Mouse (Mus musculus) liver, adult 2 months (tissue): ENCODE data around the gene March5. TPM values are rescaled to one million over a fixed set of nuclear protein-coding genes. Genes with fewer than 3 reads are reported as not detected.

Experiments used
- DNase-seq: peaks from one replicate; pipeline ENCODE4 v3.0.0-alpha.2; 2011; ENCODE audit warnings: low read depth, low spot score; ENCODE audit errors: extremely low read depth
- H3K27ac ChIP-seq: fragments of 200-500 bp; replicated peaks from 2 replicates; pipeline ENCODE4 v1.5.1; 2012; ENCODE audit warnings: low read depth, mild to moderate bottlenecking, control low read depth, inconsistent platforms, low read length; ENCODE audit not compliant: insufficient read depth
- H3K27me3 ChIP-seq: fragments of 200-500 bp; 2 replicates; pipeline ENCODE4 v1.6.1; 2012; ENCODE audit warnings: mild to moderate bottlenecking, moderate library complexity, low read length, inconsistent platforms; ENCODE audit not compliant: control insufficient read depth, insufficient read depth
- H3K36me3 ChIP-seq: fragments of 200-500 bp; 2 replicates; pipeline ENCODE4 v1.6.1; 2012; ENCODE audit warnings: low read length, inconsistent platforms; ENCODE audit not compliant: control insufficient read depth, insufficient read depth
- H3K4me1 ChIP-seq: fragments of 200-500 bp; 2 replicates; pipeline ENCODE4 v1.6.1; 2011; ENCODE audit warnings: low read length; ENCODE audit not compliant: control insufficient read depth, insufficient read depth
- H3K4me3 ChIP-seq: fragments of 200-500 bp; 2 replicates; pipeline ENCODE4 v1.5.1; 2011; ENCODE audit warnings: low read depth, mild to moderate bottlenecking, control low read depth, low read length, moderate library complexity; ENCODE audit not compliant: insufficient read depth
- H3K79me2 ChIP-seq: fragments of 200-500 bp; 2 replicates; pipeline ENCODE4 v1.6.1; 2012; ENCODE audit warnings: inconsistent platforms, mild to moderate bottlenecking, low read length, moderate library complexity; ENCODE audit not compliant: control insufficient read depth, insufficient read depth
- H3K9ac ChIP-seq: fragments of 200-500 bp; 2 replicates; pipeline ENCODE4 v1.6.1; 2012; ENCODE audit warnings: low read depth, mild to moderate bottlenecking, control low read depth, inconsistent platforms, low read length
- CTCF ChIP-seq: fragments of 200-500 bp; IDR thresholded peaks from 2 replicates; pipeline ENCODE4 v1.5.1; 2011; ENCODE audit warnings: low read depth, low read length, control low read depth
- POLR2A ChIP-seq: fragments of 200-500 bp; IDR thresholded peaks from 2 replicates; pipeline ENCODE4 v1.6.1; 2011; ENCODE audit warnings: low read length, control low read depth; ENCODE audit not compliant: insufficient read depth; ENCODE audit errors: extremely low read depth
- whole genome bisulfite sequencing: fragments of 180-500 bp; shearing (Covaris S2); methylation state at CpG from one replicate; pipeline ENCODE4 v1.1.7; 2018; 5-methylcytosine and 5-hydroxymethylcytosine counted together
- polyA plus RNA-seq: library from polyadenylated mRNA; depleted of rRNA; stranded (reverse); fragments of >200 nt; gene quantifications from 2 replicates; pipeline ENCODE4 v1.2.3, GENCODE M21; 2012
- total RNA-seq: library from RNA; depleted of rRNA; stranded (reverse); fragments of >200 nt; gene quantifications from 2 replicates; pipeline ENCODE4 v1.2.3, GENCODE M21; 2014

The March5 gene
- total and polyA plus RNA-seq, 2 experiments: 33.8 to 84.0 TPM

- Histone ChIP-seq H3K9ac (peak overlapping the region; percentile 96), H3K79me2 (peaks cover 20% of the 10 kb centered on the region; the same call in 1 of the 2 replicates), H3K27ac (peak overlapping the region; percentile 99), H3K4me3 (peak overlapping the region; percentile 92), H3K36me3 (peaks cover 13% of the 10 kb centered on the region; the same call in 1 of the 2 replicates), H3K27me3 (no peaks in the 10 kb centered on the region), H3K4me1 (peaks cover 11% of the 10 kb centered on the region)
- under 1% methylated on average over 47 of the region's 47 CpGs for WGBS
- TF ChIP-seq POLR2A (no peak), CTCF (no peak)
- DNase-seq: peak; percentile 73
These were observed 571 bp upstream of the March5 start for GRCm38 (mm10) chr19:37206641-37207302.

- Histone ChIP-seq H3K36me3 (peaks cover 18% of the 10 kb centered on the region), H3K27me3 (no peaks in the 10 kb centered on the region), H3K4me1 (peaks cover 12% of the 10 kb centered on the region), H3K9ac (peak within 1 kb of the TSS; percentile 96), H3K79me2 (peaks cover 20% of the 10 kb centered on the region; the same call in 1 of the 2 replicates), H3K4me3 (peak within 1 kb of the TSS; percentile 92), H3K27ac (peak within 1 kb of the TSS; percentile 99)
- under 1% methylated on average over 15 of the region's 15 CpGs for WGBS
- TF ChIP-seq CTCF: no peak
- no peak for TF ChIP-seq POLR2A
- peak; percentile 63 for DNase-seq
These were observed 923 bp downstream of the March5 start, which contains the start of gene Cpeb3 for GRCm38 (mm10) chr19:37208176-37208755. TSS of gene Cpeb3 (minus strand) at chr19:37208601.

- Histone ChIP-seq H3K9ac (peak overlapping the region; percentile 46), H3K36me3 (peaks cover 18% of the 10 kb centered on the region), H3K27ac (peak overlapping the region; percentile 99), H3K4me1 (peaks cover 14% of the 10 kb centered on the region), H3K4me3 (peak overlapping the region; percentile 92), H3K79me2 (peaks cover 20% of the 10 kb centered on the region; the same call in 1 of the 2 replicates), H3K27me3 (no peaks in the 10 kb centered on the region)
- 6% methylated on average over 7 of the region's 7 CpGs for WGBS
- DNase-seq: peak; percentile 87
- TF ChIP-seq POLR2A: no peak
- no peak for TF ChIP-seq CTCF
These were observed 1.6 kb downstream of the March5 start for GRCm38 (mm10) chr19:37208986-37209385.

GRCm38 (mm10) chr19:37209467-37210128 is 2.3 kb downstream of the March5 start:
- no peaks in the 10 kb centered on the region for H3K27me3 ChIP-seq
- peak overlapping the region; percentile 72 for H3K27ac ChIP-seq
- TF ChIP-seq CTCF (0 out of 2 replicates have a peak, but pooled peaks have one; percentile 11), POLR2A (no peak)
- peak overlapping the region; percentile 41 for H3K4me3 ChIP-seq
- WGBS: 29% methylated on average over 8 of the region's 8 CpGs
- peaks cover 18% of the 10 kb centered on the region; the same call in 1 of the 2 replicates for H3K79me2 ChIP-seq
- peaks cover 18% of the 10 kb centered on the region for H3K36me3 ChIP-seq
- H3K9ac ChIP-seq: peak overlapping the region; percentile 51
- peak; percentile 96 for DNase-seq
- peaks cover 14% of the 10 kb centered on the region for H3K4me1 ChIP-seq

GRCm38 (mm10) chr19:37210457-37210856 is 3.1 kb downstream of the March5 start:
- peaks cover 19% of the 10 kb centered on the region; the same call in 1 of the 2 replicates for H3K79me2 ChIP-seq
- no peak overlapping the region for H3K9ac ChIP-seq
- 92% methylated on average over 4 of the region's 4 CpGs for WGBS
- DNase-seq: no peak
- H3K36me3 ChIP-seq: peaks cover 18% of the 10 kb centered on the region
- H3K4me1 ChIP-seq: peaks cover 14% of the 10 kb centered on the region
- TF ChIP-seq POLR2A: no peak
- no peak for TF ChIP-seq CTCF
- no peaks in the 10 kb centered on the region for H3K27me3 ChIP-seq
- no peak overlapping the region for H3K27ac ChIP-seq
- no peak overlapping the region for H3K4me3 ChIP-seq
